Mouse (Mus musculus): ENCODE data around the gene Ptar1. TPM values are rescaled to one million over a fixed set of nuclear protein-coding genes. Genes with fewer than 3 reads are reported as not detected.

Ptar1 gene
- polyA plus RNA-seq, 1 experiment from 2014 or later = 8.0 TPM

DNA sequence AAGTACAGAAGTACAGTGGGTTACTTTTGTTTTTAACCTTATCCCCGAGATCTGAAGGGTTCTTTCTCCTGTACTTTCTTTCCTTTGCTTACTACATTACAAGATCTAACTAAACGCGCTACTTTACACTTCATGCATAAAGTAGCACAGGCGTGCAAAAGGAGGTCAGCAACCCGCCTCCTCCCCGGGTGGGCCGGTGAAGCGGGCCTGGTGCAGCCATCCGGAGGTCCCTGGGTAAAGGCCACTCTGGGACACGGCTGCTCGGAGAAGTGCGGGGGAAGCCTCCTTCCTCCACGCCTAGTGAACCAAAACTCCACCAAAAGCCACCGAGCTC is 300 bp upstream of the Ptar1 start:
- H3K9me3 ChIP-seq (replicated peaks) = no peaks in the 10 kb centered on the region
- no peaks in the 10 kb centered on the region for H3K36me3 ChIP-seq
- peak overlapping the region; percentile 54 for H3K4me2 ChIP-seq (replicated peaks)
- no peaks in the 10 kb centered on the region for H3K27me3 ChIP-seq
- peak overlapping the region; percentile 84 for H3K4me3 ChIP-seq
- peak overlapping the region; percentile 84 for H3K9ac ChIP-seq
- peaks cover 6% of the 10 kb centered on the region for H3K4me1 ChIP-seq
- ATAC-seq (ENCODE audit: low FRiP score) = no peak; the same call in 1 of the 2 replicates
- peak overlapping the region; percentile 93 for H3K27ac ChIP-seq
- 1% methylated on average over 14 of the region's 14 CpGs for WGBS

- Histone ChIP-seq H3K4me2 (replicated peaks) (peak overlapping the region; percentile 54), H3K27me3 (no peaks in the 10 kb centered on the region), H3K9me3 (replicated peaks) (no peaks in the 10 kb centered on the region), H3K4me3 (peak overlapping the region; percentile 24), H3K9ac (peak overlapping the region; percentile 32), H3K36me3 (no peaks in the 10 kb centered on the region), H3K27ac (no peak overlapping the region), H3K4me1 (peaks cover 6% of the 10 kb centered on the region)
- ATAC-seq (ENCODE audit: low FRiP score) = no peak
- WGBS = 14% methylated on average over 4 of the region's 4 CpGs
Observed at GRCm38 (mm10) chr19:23688421-23688946, 1.3 kb downstream of the Ptar1 start.

DNA sequence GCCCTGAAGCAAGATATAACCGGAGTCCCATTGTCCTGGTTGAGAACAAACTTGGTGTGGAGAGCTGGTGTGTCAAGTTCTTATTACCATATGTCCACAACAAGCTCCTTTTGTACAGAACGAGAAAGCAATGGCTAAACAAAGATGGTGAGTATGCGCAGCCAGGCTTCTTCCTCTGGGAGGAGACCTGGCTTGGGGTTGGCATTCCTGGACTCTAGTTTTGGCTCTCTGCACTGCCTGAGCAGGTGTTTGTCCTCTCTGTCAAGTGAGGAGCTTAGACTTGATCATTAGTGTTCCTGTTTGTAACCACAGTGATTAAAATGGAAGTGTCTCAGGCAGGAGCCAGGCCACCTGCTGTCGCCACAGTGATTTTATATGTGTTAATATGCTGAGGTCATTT is 7.1 kb downstream of the Ptar1 start:
- Histone ChIP-seq H3K36me3 (peaks cover 26% of the 10 kb centered on the region), H3K4me2 (replicated peaks) (no peak overlapping the region), H3K9ac (no peak overlapping the region), H3K27ac (no peak overlapping the region), H3K27me3 (no peaks in the 10 kb centered on the region), H3K9me3 (replicated peaks) (no peaks in the 10 kb centered on the region), H3K4me1 (no peaks in the 10 kb centered on the region; the same call in 1 of the 2 replicates), H3K4me3 (no peak overlapping the region)
- WGBS = 85% methylated on average over 4 of the region's 4 CpGs
- no peak for ATAC-seq (ENCODE audit: low FRiP score)

DNA sequence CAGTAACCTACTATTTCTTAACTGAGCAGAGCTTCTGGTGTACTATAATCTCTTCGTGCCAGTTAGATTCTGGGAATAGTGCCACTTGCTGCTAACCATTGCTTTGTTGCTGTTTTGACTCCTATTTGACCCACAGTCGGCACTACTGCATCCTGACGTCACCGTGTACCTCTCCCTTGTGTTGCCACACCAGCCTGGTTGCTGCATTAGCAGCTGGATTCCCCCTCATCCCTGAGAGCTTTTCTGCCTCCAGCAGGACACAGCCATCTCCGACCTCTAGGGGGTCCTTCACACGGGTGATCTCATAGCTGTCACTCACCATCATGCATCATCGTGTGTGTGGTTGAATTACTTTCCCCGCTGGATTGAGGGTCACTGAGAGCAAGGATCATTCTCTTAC is 10.6 kb downstream of the Ptar1 start:
- Histone ChIP-seq H3K27me3 (no peaks in the 10 kb centered on the region), H3K4me2 (replicated peaks) (no peak overlapping the region), H3K27ac (no peak overlapping the region), H3K36me3 (peaks cover 32% of the 10 kb centered on the region), H3K4me3 (no peak overlapping the region), H3K4me1 (no peaks in the 10 kb centered on the region; the same call in 1 of the 2 replicates), H3K9ac (no peak overlapping the region), H3K9me3 (replicated peaks) (no peaks in the 10 kb centered on the region)
- ATAC-seq (ENCODE audit: low FRiP score) = no peak
- 72% methylated on average over 8 of the region's 8 CpGs for WGBS

- Histone ChIP-seq H3K4me3 (no peak overlapping the region), H3K4me2 (replicated peaks) (no peak overlapping the region), H3K36me3 (peaks cover 34% of the 10 kb centered on the region), H3K27ac (no peak overlapping the region), H3K4me1 (no peaks in the 10 kb centered on the region; the same call in 1 of the 2 replicates), H3K9me3 (replicated peaks) (no peaks in the 10 kb centered on the region), H3K9ac (no peak overlapping the region), H3K27me3 (no peaks in the 10 kb centered on the region)
- 81% methylated on average over 7 of the region's 7 CpGs for WGBS
- no peak for ATAC-seq (ENCODE audit: low FRiP score)
Observed at GRCm38 (mm10) chr19:23698366-23698765, 11.1 kb downstream of the Ptar1 start.

GRCm38 (mm10) chr19:23699131-23699530 is 11.9 kb downstream of the Ptar1 start:
- no peak overlapping the region for H3K9ac ChIP-seq
- H3K4me3 ChIP-seq = no peak overlapping the region
- 93% methylated on average over 4 of the region's 4 CpGs for WGBS
- no peaks in the 10 kb centered on the region for H3K9me3 ChIP-seq (replicated peaks)
- no peak for ATAC-seq (ENCODE audit: low FRiP score)
- H3K27me3 ChIP-seq = no peaks in the 10 kb centered on the region
- no peak overlapping the region for H3K27ac ChIP-seq
- no peak overlapping the region for H3K4me2 ChIP-seq (replicated peaks)
- no peaks in the 10 kb centered on the region; the same call in 1 of the 2 replicates for H3K4me1 ChIP-seq
- H3K36me3 ChIP-seq = peaks cover 37% of the 10 kb centered on the region

DNA sequence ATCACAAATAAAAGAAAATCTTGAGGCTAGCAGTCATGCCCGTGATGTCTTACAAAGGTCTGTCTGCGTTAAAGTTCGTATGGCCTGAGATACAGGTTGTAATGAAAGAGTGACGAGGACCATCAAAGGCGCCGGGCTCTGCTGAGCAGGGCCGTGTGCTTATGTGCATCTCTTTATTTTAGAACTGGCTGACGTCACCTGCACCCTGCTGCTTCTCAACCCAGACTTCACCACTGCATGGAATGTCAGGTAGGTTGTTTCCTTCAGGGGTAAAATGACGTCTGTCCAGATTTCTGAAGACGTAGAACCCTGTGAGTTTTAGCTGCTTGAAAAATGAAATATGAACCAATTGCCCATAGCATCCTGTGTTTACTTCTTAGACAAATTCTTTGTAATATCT is 15.7 kb downstream of the Ptar1 start:
- no peak overlapping the region for H3K4me3 ChIP-seq
- WGBS = 88% methylated on average over 10 of the region's 10 CpGs
- H3K4me1 ChIP-seq = no peaks in the 10 kb centered on the region
- no peak overlapping the region for H3K9ac ChIP-seq
- no peak overlapping the region for H3K27ac ChIP-seq
- no peaks in the 10 kb centered on the region for H3K9me3 ChIP-seq (replicated peaks)
- peaks cover 34% of the 10 kb centered on the region for H3K36me3 ChIP-seq
- H3K4me2 ChIP-seq (replicated peaks) = no peak overlapping the region
- H3K27me3 ChIP-seq = no peaks in the 10 kb centered on the region
- ATAC-seq (ENCODE audit: low FRiP score) = no peak

DNA sequence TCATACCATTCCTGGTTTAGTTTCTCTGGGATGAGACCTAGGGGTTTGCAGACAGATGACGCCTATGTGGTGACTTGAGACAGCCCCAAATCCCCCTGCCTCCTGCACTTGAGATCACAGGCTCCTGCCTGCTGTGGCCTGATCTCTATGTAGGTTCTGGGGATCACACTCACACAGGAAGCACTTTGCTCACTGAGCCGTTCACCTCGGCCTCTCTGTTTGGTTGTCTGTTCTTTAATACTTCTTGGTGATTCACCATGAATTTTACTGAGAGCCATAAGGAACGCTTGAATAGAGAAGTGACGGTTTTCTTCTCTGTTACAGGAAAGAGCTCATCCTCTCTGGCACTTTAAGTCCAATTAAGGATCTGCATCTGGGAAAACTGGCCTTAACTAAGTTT is 18.2 kb downstream of the Ptar1 start:
- Histone ChIP-seq H3K36me3 (peaks cover 41% of the 10 kb centered on the region), H3K4me1 (no peaks in the 10 kb centered on the region), H3K27me3 (no peaks in the 10 kb centered on the region), H3K9me3 (replicated peaks) (no peaks in the 10 kb centered on the region), H3K27ac (no peak overlapping the region), H3K4me3 (no peak overlapping the region), H3K4me2 (replicated peaks) (no peak overlapping the region), H3K9ac (no peak overlapping the region)
- 90% methylated on average over 5 of the region's 5 CpGs for WGBS
- ATAC-seq (ENCODE audit: low FRiP score) = no peak

DNA sequence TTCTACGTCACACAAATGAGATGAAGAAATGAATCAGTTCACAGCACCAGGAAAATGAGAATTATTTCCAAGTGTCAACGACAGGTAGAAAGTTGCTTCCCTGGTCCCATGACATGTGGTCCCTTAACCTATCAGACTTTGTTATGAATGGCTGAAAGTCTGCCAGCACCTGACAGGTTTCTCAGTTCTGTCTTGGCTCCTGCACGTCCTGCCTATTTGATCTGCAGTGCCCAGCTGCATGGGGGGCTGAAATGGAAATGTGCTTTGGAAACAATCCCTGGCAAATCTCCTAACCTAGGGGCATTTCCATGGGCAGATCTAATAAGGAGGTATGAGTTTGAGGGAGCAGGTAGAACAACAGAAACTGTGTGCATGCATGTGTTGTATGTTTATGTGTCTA is 59.3 kb downstream of the Ptar1 start:
- H3K9me3 ChIP-seq (replicated peaks) = no peaks in the 10 kb centered on the region
- no peaks in the 10 kb centered on the region for H3K36me3 ChIP-seq
- 73% methylated on average over 3 of the region's 3 CpGs for WGBS
- H3K27me3 ChIP-seq = no peaks in the 10 kb centered on the region
- H3K4me1 ChIP-seq = no peaks in the 10 kb centered on the region
- H3K9ac ChIP-seq = no peak overlapping the region
- H3K27ac ChIP-seq = no peak overlapping the region
- no peak overlapping the region for H3K4me3 ChIP-seq
- H3K4me2 ChIP-seq (replicated peaks) = no peak overlapping the region
- ATAC-seq (ENCODE audit: low FRiP score) = no peak

- no peak overlapping the region for H3K27ac ChIP-seq
- WGBS = 22% methylated on average over 7 of the region's 7 CpGs
- peak overlapping the region; percentile 29; the same call in 1 of the 2 replicates for H3K4me2 ChIP-seq (replicated peaks)
- ATAC-seq (ENCODE audit: low FRiP score) = no peak
- no peak overlapping the region for H3K9ac ChIP-seq
- H3K9me3 ChIP-seq (replicated peaks) = no peaks in the 10 kb centered on the region
- H3K4me1 ChIP-seq = peaks cover 17% of the 10 kb centered on the region; the same call in 1 of the 2 replicates
- no peak overlapping the region for H3K4me3 ChIP-seq
- no peaks in the 10 kb centered on the region for H3K36me3 ChIP-seq
- H3K27me3 ChIP-seq = no peaks in the 10 kb centered on the region; the same call in 1 of the 2 replicates
Observed at GRCm38 (mm10) chr19:23757011-23757410, 69.8 kb downstream of the Ptar1 start.

- Histone ChIP-seq H3K4me1 (peaks cover 17% of the 10 kb centered on the region; the same call in 1 of the 2 replicates), H3K27ac (peak overlapping the region; percentile 94), H3K9me3 (replicated peaks) (no peaks in the 10 kb centered on the region), H3K9ac (peak overlapping the region; percentile 79), H3K27me3 (no peaks in the 10 kb centered on the region; the same call in 1 of the 2 replicates), H3K4me2 (replicated peaks) (peak overlapping the region; percentile 73), H3K36me3 (no peaks in the 10 kb centered on the region), H3K4me3 (peak overlapping the region; percentile 62)
- WGBS = under 1% methylated on average over 39 of the region's 40 CpGs
- ATAC-seq (ENCODE audit: low FRiP score) = peak; percentile 78
Observed at GRCm38 (mm10) chr19:23757961-23758553, 70.8 kb downstream of the Ptar1 start.

DNA sequence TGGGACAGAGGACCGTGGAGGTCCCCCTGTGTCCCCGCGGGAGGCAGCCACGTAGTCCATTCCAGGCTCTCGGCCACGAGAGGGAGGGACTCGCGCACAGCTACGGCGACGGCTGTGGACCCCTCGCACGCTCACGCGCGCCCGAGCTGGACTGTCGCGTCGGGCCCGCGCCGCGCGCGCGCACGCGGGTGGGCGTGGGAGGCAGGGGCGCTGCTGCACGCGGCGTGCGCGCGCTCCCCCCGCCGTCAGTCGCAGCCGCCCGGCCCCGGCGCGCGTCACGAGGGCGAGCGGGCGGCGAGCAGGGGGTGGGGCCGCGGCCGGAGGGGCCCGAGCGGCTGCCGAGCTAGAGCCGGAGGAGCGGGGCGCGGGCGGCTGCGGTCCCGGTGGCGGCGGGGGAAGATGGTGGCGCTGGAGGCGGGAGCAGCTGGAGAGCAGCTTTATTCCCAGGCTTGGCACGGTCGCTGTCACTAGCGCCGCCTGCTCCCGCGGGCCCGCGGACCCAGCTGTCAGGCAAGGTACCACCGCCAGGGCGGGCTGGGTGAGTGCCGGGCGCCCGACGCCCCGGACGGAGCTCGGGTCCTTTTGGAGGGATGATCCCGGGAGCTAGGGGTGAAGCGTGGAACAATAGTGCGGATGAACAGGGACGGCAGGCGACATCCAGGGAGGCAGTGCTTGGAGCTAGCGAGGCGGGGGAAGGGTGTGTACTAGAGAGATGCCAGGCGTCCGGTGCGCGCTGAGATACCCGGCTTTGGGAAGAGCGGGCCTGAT is 71.5 kb downstream of the Ptar1 start, which contains the start of gene Apba1:
Gene Apba1, plus strand, starts transcription at position 334 of the 768 bp plus-strand sequence.
- ATAC-seq (ENCODE audit: low FRiP score) = peak; percentile 90
- peak within 1 kb of the TSS; percentile 79 for H3K9ac ChIP-seq
- H3K9me3 ChIP-seq (replicated peaks) = no peaks in the 10 kb centered on the region
- no peaks in the 10 kb centered on the region; the same call in 1 of the 2 replicates for H3K27me3 ChIP-seq
- under 1% methylated on average over 90 of the region's 98 CpGs for WGBS
- H3K27ac ChIP-seq = peak within 1 kb of the TSS; percentile 94
- H3K4me3 ChIP-seq = peak within 1 kb of the TSS; percentile 62
- H3K36me3 ChIP-seq = no peaks in the 10 kb centered on the region
- H3K4me1 ChIP-seq = peaks cover 17% of the 10 kb centered on the region; the same call in 1 of the 2 replicates
- H3K4me2 ChIP-seq (replicated peaks) = peak within 1 kb of the TSS; percentile 73
